Mouse (Mus musculus): ENCODE measurements around the gene Btk. TPM values are rescaled to one million over a fixed set of nuclear protein-coding genes. Genes with fewer than 3 reads are reported as not detected.

Btk gene
- polyA plus RNA-seq (2016; fragmentation: Nextera tagmentation; extraction: Ambion mirVana): 1.2 and 1.3 TPM in 2 replicates

- WGBS: 83% methylated on average over 11 of the region's 11 CpGs
- no peak for ATAC-seq (ENCODE audit: low FRiP score, low read depth)
- no peaks in the 10 kb centered on the region for H3K9me3 ChIP-seq
- no peaks in the 10 kb centered on the region for H3K4me1 ChIP-seq
- H3K9ac ChIP-seq: no peak within 1 kb of the TSS
- H3K27ac ChIP-seq: no peak within 1 kb of the TSS
- H3K36me3 ChIP-seq: no peaks in the 10 kb centered on the region
- H3K4me2 ChIP-seq (replicated peaks): no peak within 1 kb of the TSS
- H3K27me3 ChIP-seq (replicated peaks): no peaks in the 10 kb centered on the region
- no peak within 1 kb of the TSS for H3K4me3 ChIP-seq
Observed at GRCm38 (mm10) chrX:134582888-134583669, at the start of gene Btk. Btk (minus strand) TSS chrX:134583570.

DNA sequence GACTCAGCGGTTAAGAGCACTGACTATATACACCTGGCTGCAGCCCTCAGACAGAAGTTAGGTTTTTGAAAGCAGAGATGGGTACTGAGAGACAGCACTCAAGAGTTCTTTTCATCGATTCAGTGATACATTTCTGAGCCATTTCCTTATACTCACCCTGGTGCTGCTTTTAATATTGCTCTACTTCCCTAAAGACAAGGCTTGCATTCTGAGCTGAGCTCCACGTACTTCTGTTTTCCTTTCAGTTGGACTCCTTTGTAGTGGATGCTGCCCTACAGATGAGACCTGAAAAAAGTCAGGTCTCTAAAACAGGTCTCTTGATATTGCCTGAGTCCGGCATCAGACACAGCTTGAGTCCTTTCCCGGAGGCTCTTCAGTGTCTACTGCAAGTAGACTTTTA is 49.3 kb upstream of the Btk start:
- ATAC-seq (ENCODE audit: low FRiP score, low read depth): no peak
- H3K4me1 ChIP-seq: no peaks in the 10 kb centered on the region
- H3K27ac ChIP-seq: no peak overlapping the region
- WGBS: 87% methylated on average over 5 of the region's 5 CpGs
- H3K4me3 ChIP-seq: no peak overlapping the region
- no peaks in the 10 kb centered on the region for H3K36me3 ChIP-seq
- no peaks in the 10 kb centered on the region for H3K27me3 ChIP-seq (replicated peaks)
- H3K9ac ChIP-seq: no peak overlapping the region
- H3K9me3 ChIP-seq: no peaks in the 10 kb centered on the region
- H3K4me2 ChIP-seq (replicated peaks): no peak overlapping the region

DNA sequence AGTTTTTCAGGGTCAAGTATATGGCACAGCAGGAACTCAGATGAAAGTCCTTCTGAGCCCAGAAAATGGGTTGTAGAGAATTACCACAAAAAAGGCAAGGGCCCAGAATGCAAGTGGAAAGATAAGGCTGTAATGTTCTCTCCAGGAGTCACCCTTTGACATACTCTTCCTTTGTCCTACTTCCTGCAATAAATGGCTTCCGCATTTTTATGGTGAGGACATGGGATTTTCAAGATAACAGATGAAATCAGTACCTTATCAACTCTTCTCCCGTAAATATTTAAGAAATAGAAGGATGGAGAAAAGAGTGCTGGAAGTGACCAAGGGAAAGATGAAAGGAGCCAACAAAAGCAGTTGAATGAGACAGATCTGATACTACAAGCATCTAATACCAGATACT is 44.8 kb upstream of the Btk start:
- Histone ChIP-seq H3K4me1 (no peaks in the 10 kb centered on the region), H3K4me3 (no peak overlapping the region), H3K9ac (no peak overlapping the region), H3K27ac (no peak overlapping the region), H3K36me3 (no peaks in the 10 kb centered on the region), H3K9me3 (no peaks in the 10 kb centered on the region), H3K27me3 (replicated peaks) (no peaks in the 10 kb centered on the region), H3K4me2 (replicated peaks) (no peak overlapping the region)
- no peak for ATAC-seq (ENCODE audit: low FRiP score, low read depth)
- 78% methylated on average over 2 of the region's 2 CpGs for WGBS

DNA sequence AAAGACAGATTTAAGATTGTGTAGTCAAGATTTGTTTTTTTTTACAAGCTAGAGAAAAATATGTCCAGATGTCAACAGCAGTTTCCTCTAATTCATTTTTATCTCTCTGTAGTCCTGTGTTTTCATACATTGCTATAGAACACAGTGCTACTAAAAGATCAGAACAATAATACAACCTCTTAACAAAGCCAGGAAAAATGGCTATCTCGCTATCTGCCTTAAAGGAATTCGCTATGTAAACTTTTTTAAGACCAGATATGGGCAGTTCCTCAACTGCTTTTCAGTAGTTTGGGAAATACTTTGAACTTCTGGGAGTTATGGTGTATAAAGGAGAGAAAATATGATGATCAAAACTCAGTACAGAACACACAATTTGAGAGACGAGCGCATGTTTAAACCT is 40.0 kb upstream of the Btk start:
- H3K9me3 ChIP-seq: no peaks in the 10 kb centered on the region

GRCm38 (mm10) chrX:134621685-134622084 is 38.3 kb upstream of the Btk start:
- H3K27ac ChIP-seq: no peak overlapping the region
- H3K36me3 ChIP-seq: no peaks in the 10 kb centered on the region
- no peaks in the 10 kb centered on the region for H3K4me1 ChIP-seq
- H3K9me3 ChIP-seq: no peaks in the 10 kb centered on the region
- ATAC-seq (ENCODE audit: low FRiP score, low read depth): no peak
- no peak overlapping the region for H3K4me2 ChIP-seq (replicated peaks)
- no peaks in the 10 kb centered on the region for H3K27me3 ChIP-seq (replicated peaks)
- no peak overlapping the region for H3K4me3 ChIP-seq
- WGBS: 79% methylated on average over 3 of the region's 3 CpGs
- no peak overlapping the region for H3K9ac ChIP-seq

More for the DNA sequence above, 40.0 kb upstream of the Btk start:
- Histone ChIP-seq H3K27me3 (replicated peaks) (no peaks in the 10 kb centered on the region), H3K36me3 (no peaks in the 10 kb centered on the region), H3K4me3 (no peak overlapping the region), H3K4me1 (no peaks in the 10 kb centered on the region), H3K9ac (no peak overlapping the region), H3K4me2 (replicated peaks) (no peak overlapping the region), H3K27ac (no peak overlapping the region)
- WGBS: 87% methylated on average over 4 of the region's 4 CpGs
- no peak for ATAC-seq (ENCODE audit: low FRiP score, low read depth)

- no peak overlapping the region; the same call in 1 of the 2 replicates for H3K4me2 ChIP-seq (replicated peaks)
- H3K9ac ChIP-seq: no peak overlapping the region
- no peak overlapping the region for H3K4me3 ChIP-seq
- H3K9me3 ChIP-seq: no peaks in the 10 kb centered on the region
- 35% methylated on average over 8 of the region's 8 CpGs for WGBS
- no peaks in the 10 kb centered on the region for H3K27me3 ChIP-seq (replicated peaks)
- peak; percentile 70; the same call in 1 of the 2 replicates for ATAC-seq (ENCODE audit: low FRiP score, low read depth)
- H3K27ac ChIP-seq: no peak overlapping the region
- H3K4me1 ChIP-seq: no peaks in the 10 kb centered on the region
- no peaks in the 10 kb centered on the region for H3K36me3 ChIP-seq
Observed at GRCm38 (mm10) chrX:134620254-134620865, 37.0 kb upstream of the Btk start.

DNA sequence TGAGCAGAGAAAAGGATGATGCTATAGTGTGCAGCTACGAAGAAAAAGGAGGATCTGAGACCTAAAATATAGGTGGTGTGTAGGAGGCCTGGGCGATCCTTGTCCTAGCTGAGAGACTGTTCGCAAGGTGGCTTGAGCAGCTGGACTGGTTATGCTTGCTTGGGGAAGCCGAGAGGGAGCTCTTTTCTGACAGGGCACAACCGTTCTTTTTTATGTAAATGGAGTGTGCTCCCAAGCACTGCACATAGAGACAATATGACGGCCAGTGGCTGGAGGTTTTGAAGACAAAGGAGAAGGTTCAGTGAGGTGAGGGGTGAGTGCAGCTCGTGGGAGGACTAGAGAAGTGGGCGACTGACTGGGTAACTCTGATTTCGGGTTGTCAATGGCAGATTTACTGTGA is 36.3 kb upstream of the Btk start:
- 43% methylated on average over 9 of the region's 9 CpGs for WGBS
- Histone ChIP-seq H3K9me3 (no peaks in the 10 kb centered on the region), H3K4me1 (no peaks in the 10 kb centered on the region), H3K4me3 (no peak overlapping the region), H3K9ac (no peak overlapping the region), H3K4me2 (replicated peaks) (no peak overlapping the region; the same call in 1 of the 2 replicates), H3K27ac (no peak overlapping the region), H3K27me3 (replicated peaks) (no peaks in the 10 kb centered on the region), H3K36me3 (no peaks in the 10 kb centered on the region)
- ATAC-seq (ENCODE audit: low FRiP score, low read depth): peak; percentile 53

DNA sequence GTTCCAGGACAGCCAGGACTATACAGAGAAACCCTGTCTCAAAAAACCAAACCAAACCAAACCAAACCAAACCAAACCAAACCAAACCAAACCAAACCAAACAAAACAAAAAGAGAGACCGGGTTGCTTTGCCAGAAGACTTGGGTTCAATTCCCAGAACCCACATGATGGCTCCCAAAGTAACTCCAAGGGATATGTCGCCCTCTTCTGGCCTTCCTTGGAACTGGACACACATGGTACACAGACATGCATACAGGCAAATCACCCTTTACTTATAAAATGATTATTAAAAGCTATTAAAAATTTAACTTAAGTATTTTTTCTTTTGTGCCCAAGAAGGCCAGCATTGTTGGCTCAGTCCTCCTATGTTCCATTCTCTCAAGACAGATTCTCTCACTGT is 30.9 kb upstream of the Btk start:
- H3K36me3 ChIP-seq: no peaks in the 10 kb centered on the region
- no peak overlapping the region for H3K27ac ChIP-seq
- ATAC-seq (ENCODE audit: low FRiP score, low read depth): no peak
- H3K27me3 ChIP-seq (replicated peaks): no peaks in the 10 kb centered on the region
- no peaks in the 10 kb centered on the region for H3K4me1 ChIP-seq
- no peak overlapping the region for H3K9ac ChIP-seq
- WGBS: 69% methylated on average over 2 of the region's 2 CpGs
- no peaks in the 10 kb centered on the region for H3K9me3 ChIP-seq
- no peak overlapping the region for H3K4me2 ChIP-seq (replicated peaks)
- no peak overlapping the region for H3K4me3 ChIP-seq

DNA sequence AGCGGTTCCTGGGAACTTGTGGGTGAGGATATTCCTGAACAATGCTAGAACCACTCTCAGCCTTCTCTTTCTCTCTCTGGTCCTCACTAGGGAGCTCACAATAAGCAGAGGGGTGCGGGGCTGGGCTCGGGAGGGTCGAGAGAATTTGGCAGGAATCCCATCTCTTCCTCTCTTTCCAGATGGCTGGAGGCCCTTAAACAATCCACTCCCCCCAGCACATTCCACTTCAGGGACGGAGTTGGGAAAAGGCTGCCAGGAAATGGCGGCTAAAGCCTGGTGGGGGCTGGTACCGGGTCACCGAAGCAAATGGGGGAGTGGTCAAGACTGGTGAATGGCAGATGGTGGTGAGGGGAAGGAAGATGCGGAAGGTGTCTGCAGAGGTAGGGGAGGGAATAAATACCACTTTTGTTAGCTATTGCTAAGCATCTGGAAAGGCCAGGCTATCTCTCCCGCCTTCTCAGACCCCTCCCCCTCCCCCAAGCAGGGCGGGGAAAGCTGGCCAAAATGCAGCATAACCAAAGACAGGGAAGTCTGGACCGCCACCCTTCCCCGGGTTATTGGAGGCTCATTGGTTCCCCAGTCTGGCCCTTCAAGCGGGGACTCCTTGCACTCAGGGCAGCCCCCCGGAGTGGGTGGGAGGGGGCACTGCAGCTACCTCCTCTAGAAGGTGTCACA is 29.1 kb upstream of the Btk start:
- Histone ChIP-seq H3K9ac (no peak overlapping the region), H3K27me3 (replicated peaks) (no peaks in the 10 kb centered on the region), H3K9me3 (no peaks in the 10 kb centered on the region), H3K36me3 (no peaks in the 10 kb centered on the region), H3K4me1 (no peaks in the 10 kb centered on the region), H3K4me2 (replicated peaks) (peak overlapping the region; percentile 53), H3K4me3 (peak overlapping the region; percentile 21), H3K27ac (0 out of 2 replicates have a peak overlapping the region, but pooled peaks have one; percentile 26)
- WGBS: 12% methylated on average over 15 of the region's 15 CpGs
- peak; percentile 81 for ATAC-seq (ENCODE audit: low FRiP score, low read depth)

- no peaks in the 10 kb centered on the region for H3K9me3 ChIP-seq
- H3K4me2 ChIP-seq (replicated peaks): no peak overlapping the region
- no peak overlapping the region for H3K4me3 ChIP-seq
- no peak for ATAC-seq (ENCODE audit: low FRiP score, low read depth)
- no peak overlapping the region for H3K27ac ChIP-seq
- no peaks in the 10 kb centered on the region for H3K27me3 ChIP-seq (replicated peaks)
- no peaks in the 10 kb centered on the region for H3K4me1 ChIP-seq
- H3K9ac ChIP-seq: no peak overlapping the region
- 87% methylated on average over 4 of the region's 4 CpGs for WGBS
- no peaks in the 10 kb centered on the region for H3K36me3 ChIP-seq
Observed at GRCm38 (mm10) chrX:134610984-134611383, 27.6 kb upstream of the Btk start.

- Histone ChIP-seq H3K9ac (no peak overlapping the region), H3K9me3 (no peaks in the 10 kb centered on the region), H3K27ac (no peak overlapping the region), H3K4me1 (no peaks in the 10 kb centered on the region), H3K36me3 (no peaks in the 10 kb centered on the region), H3K4me3 (no peak overlapping the region), H3K27me3 (replicated peaks) (no peaks in the 10 kb centered on the region), H3K4me2 (replicated peaks) (no peak overlapping the region)
- WGBS: 49% methylated on average over 4 of the region's 4 CpGs
- no peak for ATAC-seq (ENCODE audit: low FRiP score, low read depth)
Observed at GRCm38 (mm10) chrX:134609472-134609871, 26.1 kb upstream of the Btk start.

DNA sequence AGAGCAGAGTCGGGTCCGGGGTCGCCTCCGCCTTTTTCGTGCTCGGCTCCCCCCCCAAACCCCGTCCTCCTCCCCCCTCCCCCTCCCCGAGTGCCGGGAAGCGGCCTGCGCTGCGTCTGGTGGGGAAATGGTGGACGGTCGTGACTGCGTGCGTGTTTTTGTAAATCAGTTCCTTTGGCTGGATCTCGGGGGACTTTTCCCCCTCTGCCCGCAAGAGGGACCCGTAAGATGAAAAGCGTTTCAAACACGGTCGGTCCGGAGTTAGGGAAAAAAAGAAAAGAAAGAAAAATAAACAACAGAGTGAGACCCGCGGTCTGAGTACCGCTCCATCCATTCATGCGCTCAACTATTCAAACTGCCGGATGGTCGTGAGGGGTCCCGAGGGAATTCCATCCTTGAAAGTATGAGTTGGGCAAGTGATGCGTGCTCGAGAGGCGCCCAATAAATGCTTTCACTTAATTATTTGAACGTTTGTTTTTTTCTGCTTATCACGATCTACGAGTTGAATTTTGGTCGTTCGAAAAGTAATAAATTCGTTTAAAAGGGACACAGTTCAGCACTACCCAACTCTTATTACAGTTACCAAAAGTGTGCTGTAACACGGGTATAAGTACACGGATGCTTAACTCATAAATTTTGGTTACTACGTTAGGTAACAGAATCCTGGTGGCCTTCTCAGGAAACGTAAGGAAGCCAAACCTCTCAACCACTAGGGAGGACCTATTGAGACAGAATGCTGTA is 18.2 kb upstream of the Btk start:
- Histone ChIP-seq H3K4me1 (peaks cover 4% of the 10 kb centered on the region; the same call in 1 of the 2 replicates), H3K27me3 (replicated peaks) (no peaks in the 10 kb centered on the region), H3K36me3 (no peaks in the 10 kb centered on the region), H3K27ac (peak overlapping the region; percentile 46; the same call in 1 of the 2 replicates), H3K9me3 (no peaks in the 10 kb centered on the region), H3K9ac (peak overlapping the region; percentile 51), H3K4me2 (replicated peaks) (peak overlapping the region; percentile 51), H3K4me3 (peak overlapping the region; percentile 42)
- ATAC-seq (ENCODE audit: low FRiP score, low read depth): peak; percentile 88
- 18% methylated on average over 33 of the region's 43 CpGs for WGBS
